Mouse (Mus musculus) adrenal gland, adult (tissue): ENCODE results near the gene Prkag1.

Experiments used
- DNase-seq, 2 experiments: peaks; one replicate each; pipeline ENCODE4 v3.0.0; 2022 to 2023; ENCODE audit warnings: low spot score in 1 of 2; ENCODE audit not compliant: inconsistent age in 2 of 2

Prkag1 gene

GRCm38 (mm10) chr15:98774096-98774495 is 57.2 kb downstream of the Prkag1 start:
- no peak for DNase-seq

GRCm38 (mm10) chr15:98772511-98773211 is 58.7 kb downstream of the Prkag1 start:
- DNase-seq = peak in 1 of 2 experiments; percentile 74

GRCm38 (mm10) chr15:98771813-98772425 is 59.4 kb downstream of the Prkag1 start:
- no peak for DNase-seq

DNA sequence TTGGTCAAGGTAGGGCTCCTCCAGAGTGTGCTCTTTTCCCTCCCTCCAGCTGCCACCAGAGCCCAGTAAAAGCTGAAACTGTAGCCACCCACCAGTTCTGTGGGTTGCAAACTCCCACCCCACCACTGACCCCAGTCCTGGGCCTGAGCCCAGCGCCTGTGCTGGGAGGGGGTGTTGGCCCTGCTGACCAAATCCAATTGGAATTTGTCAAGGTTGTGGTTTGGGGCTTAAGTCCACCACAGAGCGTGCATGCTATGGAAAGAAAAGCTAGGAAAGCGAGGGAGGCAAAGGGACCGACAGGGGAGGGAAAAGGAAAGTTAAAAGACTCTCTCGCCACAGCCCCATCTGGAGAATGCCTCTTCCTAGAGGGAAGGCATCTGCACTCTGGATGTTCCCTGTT is 63.1 kb downstream of the Prkag1 start:
- no peak for DNase-seq

DNA sequence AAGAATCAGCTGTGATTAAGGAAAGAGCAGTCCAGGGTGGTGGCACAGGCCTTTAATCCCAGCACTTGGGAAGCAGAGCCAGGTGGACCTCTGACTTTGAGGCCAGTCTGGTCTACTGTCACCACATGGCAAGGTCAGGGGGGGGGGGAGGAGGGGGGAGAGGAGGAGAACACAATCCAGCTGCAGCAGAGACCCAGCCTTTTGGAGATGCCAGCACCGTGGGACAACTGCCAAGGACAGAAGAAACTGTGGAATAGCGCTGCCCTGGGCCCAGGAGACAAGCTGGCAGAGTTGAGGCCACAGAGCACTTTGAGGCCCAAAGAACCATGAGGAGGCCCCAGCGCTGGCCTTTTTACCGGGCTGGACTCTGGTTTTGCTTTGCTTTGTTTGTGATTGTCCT is 65.4 kb downstream of the Prkag1 start:
- DNase-seq = peak; percentile 55 to 58
